Mouse (Mus musculus): ENCODE measurements around the gene Trim9.

DNA sequence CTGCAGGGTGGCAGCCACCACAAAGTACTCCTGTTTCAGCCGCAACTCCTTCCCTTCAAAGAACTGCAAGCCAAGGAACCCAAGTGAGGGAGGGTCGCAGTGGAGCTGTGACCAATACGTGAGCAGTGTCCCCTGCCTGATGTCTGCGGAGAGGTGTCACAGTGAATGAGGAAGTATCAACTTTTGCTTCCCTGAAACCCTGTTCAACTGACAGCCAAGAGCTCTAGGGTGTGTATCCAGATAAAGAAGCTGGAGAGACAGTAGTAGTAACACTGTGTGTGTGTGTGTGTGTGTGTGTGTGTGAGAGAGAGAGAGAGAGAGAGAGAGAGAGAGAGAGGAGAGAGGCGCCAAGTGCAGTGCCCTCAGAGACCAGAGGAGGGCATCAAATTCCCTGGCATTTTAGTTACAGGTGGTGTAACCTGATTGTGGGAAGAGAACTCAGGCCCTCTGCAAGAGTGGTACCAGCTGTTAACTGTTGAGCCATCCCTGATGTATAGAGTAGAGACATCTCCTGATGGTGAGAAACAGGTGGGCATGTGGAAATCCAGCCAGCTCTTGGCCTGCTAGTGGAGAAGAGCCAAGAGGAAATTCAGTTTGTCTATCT lies 145.4 kb downstream of the Trim9 start:
- TF ChIP-seq CTCF (IDR thresholded peaks at IDR 0.05; ENCODE audit: borderline replicate concordance, insufficient read depth, low read depth, low read length) (no peak), POLR2A (IDR thresholded peaks at IDR 0.05; ENCODE audit: borderline replicate concordance, insufficient read depth, low read length) (no peak)
